Mouse (Mus musculus): ENCODE data around the gene Prdm4. TPM values are rescaled to one million over a fixed set of nuclear protein-coding genes. Genes with fewer than 3 reads are reported as not detected.
A peak's percentile ranks its signal among the peaks of the same experiment; 100 is the strongest.

Prdm4 gene
- polyA plus RNA-seq (2011; ENCODE audit: insufficient read length, low read depth, missing spikeins), result 34.2 and 34.8 TPM in 2 replicates

GRCm38 (mm10) chr10:85916498-85917309, at the start of gene Prdm4:
TSS of gene Prdm4 (minus strand) at chr10:85917142.
- TF ChIP-seq POLR2A (IDR thresholded peaks at IDR 0.05; ENCODE audit: low read depth, low read length) (no peak; the same call in 1 of the 2 replicates), CTCF (IDR thresholded peaks at IDR 0.05; ENCODE audit: borderline replicate concordance, insufficient read depth, low read length) (no peak)
- Histone ChIP-seq H3K4me3 (ENCODE audit: insufficient read depth, low read length) (peak within 1 kb of the TSS; percentile 94), H3K4me1 (ENCODE audit: control insufficient read depth, insufficient read depth, low read length) (0 out of 2 replicates have a peak, but pooled peaks cover 2% of the 10 kb centered on the region), H3K27ac (ENCODE audit: insufficient read depth, low read length) (peak within 1 kb of the TSS; percentile 42)

DNA sequence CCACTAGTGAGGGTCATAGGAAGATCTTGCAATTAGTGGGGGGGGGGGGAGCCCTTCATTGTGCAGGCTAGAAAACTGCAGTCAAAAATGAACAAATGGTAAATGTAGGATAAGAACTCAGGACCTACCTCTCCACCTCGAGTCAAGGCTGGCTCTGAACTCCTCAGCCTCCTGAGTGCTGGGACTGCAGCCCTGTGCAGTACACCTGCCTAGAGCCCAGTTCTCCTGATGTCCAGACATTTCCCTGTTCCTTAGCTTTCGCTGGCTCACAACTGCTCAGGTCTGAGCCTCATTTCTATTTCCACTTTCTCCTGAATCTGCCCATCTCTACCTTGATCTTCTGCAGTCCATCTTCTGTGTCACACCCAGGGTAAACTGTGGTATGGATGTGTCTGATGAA, 49.5 kb upstream of the Prdm4 start:
- H3K4me1 ChIP-seq (ENCODE audit: control insufficient read depth, insufficient read depth, low read length), result no peaks in the 10 kb centered on the region
- TF ChIP-seq CTCF (IDR thresholded peaks at IDR 0.05; ENCODE audit: borderline replicate concordance, insufficient read depth, low read length) (no peak), POLR2A (IDR thresholded peaks at IDR 0.05; ENCODE audit: low read depth, low read length) (no peak)
- no peak overlapping the region for H3K27ac ChIP-seq (ENCODE audit: insufficient read depth, low read length)
- H3K4me3 ChIP-seq (ENCODE audit: insufficient read depth, low read length), result no peak overlapping the region

DNA sequence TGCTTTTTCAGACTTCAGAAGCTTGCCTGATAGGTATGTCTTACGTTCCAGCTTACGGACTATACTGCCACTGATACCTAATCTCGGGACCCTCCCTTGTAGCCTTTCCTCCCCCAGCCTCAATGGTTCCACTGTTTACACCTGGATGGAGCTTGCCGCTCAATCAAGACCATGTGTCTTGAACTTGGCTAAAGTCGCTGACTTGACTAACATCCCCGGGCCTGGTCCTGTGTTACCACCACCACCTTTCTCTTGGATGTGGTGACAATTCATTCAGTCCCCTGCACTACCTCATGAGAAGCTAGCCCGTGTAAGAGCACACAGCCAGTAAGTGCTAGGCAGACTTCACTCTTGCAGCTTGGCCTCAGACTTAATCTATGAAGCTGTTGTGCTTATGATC, 47.4 kb upstream of the Prdm4 start:
- Histone ChIP-seq H3K27ac (ENCODE audit: insufficient read depth, low read length) (no peak overlapping the region), H3K4me3 (ENCODE audit: insufficient read depth, low read length) (no peak overlapping the region), H3K4me1 (ENCODE audit: control insufficient read depth, insufficient read depth, low read length) (no peaks in the 10 kb centered on the region)
- TF ChIP-seq CTCF (IDR thresholded peaks at IDR 0.05; ENCODE audit: borderline replicate concordance, insufficient read depth, low read length) (no peak), POLR2A (IDR thresholded peaks at IDR 0.05; ENCODE audit: low read depth, low read length) (no peak)

DNA sequence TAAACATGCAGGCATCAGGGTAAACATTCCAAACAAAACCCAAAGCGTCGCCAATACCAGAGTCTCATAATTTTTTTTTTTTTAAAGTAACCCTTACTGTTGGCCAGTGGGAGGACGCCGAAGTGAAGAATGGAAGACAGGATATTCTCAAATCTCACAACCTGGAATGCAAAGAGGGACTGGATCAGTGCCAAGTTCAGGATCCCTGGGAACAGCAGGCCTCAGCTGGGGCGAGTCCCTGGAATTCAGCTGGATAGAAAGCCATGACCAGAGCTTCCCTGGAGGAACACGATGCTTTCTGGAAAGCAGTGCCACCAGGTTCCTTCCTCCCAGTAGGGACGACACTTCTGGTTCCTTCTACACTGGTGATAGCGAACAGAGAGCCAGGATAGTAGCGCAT, 46.0 kb upstream of the Prdm4 start:
- Histone ChIP-seq H3K4me1 (ENCODE audit: control insufficient read depth, insufficient read depth, low read length) (no peaks in the 10 kb centered on the region), H3K27ac (ENCODE audit: insufficient read depth, low read length) (no peak overlapping the region), H3K4me3 (ENCODE audit: insufficient read depth, low read length) (no peak overlapping the region)
- TF ChIP-seq CTCF (IDR thresholded peaks at IDR 0.05; ENCODE audit: borderline replicate concordance, insufficient read depth, low read length), result no peak
- TF ChIP-seq POLR2A (IDR thresholded peaks at IDR 0.05; ENCODE audit: low read depth, low read length), result no peak

GRCm38 (mm10) chr10:85957464-85957950, 40.6 kb upstream of the Prdm4 start, which contains the start of gene Rtcb:
TSS of gene Rtcb (minus strand) at chr10:85957823.
- Histone ChIP-seq H3K4me3 (ENCODE audit: insufficient read depth, low read length) (peak within 1 kb of the TSS; percentile 74), H3K4me1 (ENCODE audit: control insufficient read depth, insufficient read depth, low read length) (peaks cover 4% of the 10 kb centered on the region; the same call in 1 of the 2 replicates), H3K27ac (ENCODE audit: insufficient read depth, low read length) (peak within 1 kb of the TSS; percentile 43)
- TF ChIP-seq CTCF (IDR thresholded peaks at IDR 0.05; ENCODE audit: borderline replicate concordance, insufficient read depth, low read length) (no peak), POLR2A (IDR thresholded peaks at IDR 0.05; ENCODE audit: low read depth, low read length) (peak; percentile 85)

DNA sequence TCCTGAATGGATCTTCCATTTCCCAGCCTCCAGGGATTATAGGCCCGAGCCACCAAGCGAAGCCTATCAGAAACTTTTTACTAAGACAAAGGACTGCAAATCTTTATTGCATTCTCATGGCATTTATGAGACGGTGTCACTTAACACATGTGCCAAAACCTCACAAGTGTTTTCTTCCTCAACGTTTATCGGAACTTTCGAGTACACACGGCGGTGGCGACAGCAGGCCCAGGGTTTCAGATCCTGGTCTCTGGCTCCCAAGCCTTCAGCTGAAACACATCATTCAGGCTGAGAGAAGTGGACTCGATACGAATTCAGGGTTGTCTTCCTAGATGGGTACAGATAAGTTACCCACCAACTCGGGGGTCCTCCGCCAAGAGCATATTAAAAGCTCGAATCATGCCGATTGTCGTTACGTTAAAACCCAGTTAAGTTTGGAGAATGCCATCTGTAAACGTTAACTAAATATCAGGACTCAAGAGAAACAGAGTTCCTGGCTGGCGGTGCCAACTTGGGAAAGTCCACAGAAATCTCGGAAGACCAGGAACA, 40.0 kb upstream of the Prdm4 start:
- Histone ChIP-seq H3K4me1 (ENCODE audit: control insufficient read depth, insufficient read depth, low read length) (peaks cover 4% of the 10 kb centered on the region; the same call in 1 of the 2 replicates), H3K4me3 (ENCODE audit: insufficient read depth, low read length) (peak overlapping the region; percentile 74), H3K27ac (ENCODE audit: insufficient read depth, low read length) (no peak overlapping the region)
- TF ChIP-seq CTCF (IDR thresholded peaks at IDR 0.05; ENCODE audit: borderline replicate concordance, insufficient read depth, low read length), result no peak
- no peak for TF ChIP-seq POLR2A (IDR thresholded peaks at IDR 0.05; ENCODE audit: low read depth, low read length)

DNA sequence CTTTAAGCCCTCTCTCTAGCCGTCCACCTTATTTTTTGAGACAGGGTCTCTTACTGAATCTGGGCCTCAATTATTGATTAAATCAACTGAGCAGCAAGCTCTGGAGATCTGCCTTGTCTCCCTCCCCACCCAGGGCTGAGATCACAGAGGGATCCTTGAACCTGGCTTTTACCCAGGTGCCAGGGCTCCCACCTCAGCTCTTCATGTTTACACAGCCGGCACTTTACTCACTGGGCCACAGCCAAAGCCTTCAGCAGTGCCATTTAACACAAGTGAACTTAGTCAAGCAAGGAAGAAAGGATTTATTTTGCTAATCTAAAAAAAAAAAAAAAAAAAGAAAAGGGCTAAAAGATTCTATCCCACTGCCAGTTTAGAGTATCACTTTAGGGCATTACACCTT, 37.5 kb upstream of the Prdm4 start:
- TF ChIP-seq CTCF (IDR thresholded peaks at IDR 0.05; ENCODE audit: borderline replicate concordance, insufficient read depth, low read length) (no peak), POLR2A (IDR thresholded peaks at IDR 0.05; ENCODE audit: low read depth, low read length) (no peak)
- H3K4me3 ChIP-seq (ENCODE audit: insufficient read depth, low read length), result no peak overlapping the region
- H3K4me1 ChIP-seq (ENCODE audit: control insufficient read depth, insufficient read depth, low read length), result peaks cover 4% of the 10 kb centered on the region; the same call in 1 of the 2 replicates
- H3K27ac ChIP-seq (ENCODE audit: insufficient read depth, low read length), result no peak overlapping the region

DNA sequence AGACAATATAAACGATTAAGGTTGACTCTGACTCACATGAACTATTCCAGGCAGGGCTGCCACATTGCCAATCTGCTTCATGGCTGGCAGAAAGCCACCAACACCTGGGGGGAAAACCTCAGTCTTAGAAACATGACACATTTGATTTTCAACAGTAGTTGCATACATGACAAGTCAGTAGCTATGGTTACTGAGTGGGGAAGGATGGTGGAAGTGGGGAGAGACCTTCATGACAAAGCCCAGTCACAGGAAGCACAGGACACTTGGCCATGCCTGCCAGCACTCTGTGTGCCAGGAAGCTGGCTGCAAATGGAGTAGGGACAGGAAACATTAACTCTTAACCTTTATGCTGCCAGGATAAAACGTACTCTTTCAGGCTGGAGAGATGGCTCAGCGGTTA, 36.5 kb upstream of the Prdm4 start:
- TF ChIP-seq POLR2A (IDR thresholded peaks at IDR 0.05; ENCODE audit: low read depth, low read length) (no peak), CTCF (IDR thresholded peaks at IDR 0.05; ENCODE audit: borderline replicate concordance, insufficient read depth, low read length) (no peak)
- H3K4me3 ChIP-seq (ENCODE audit: insufficient read depth, low read length), result no peak overlapping the region
- H3K4me1 ChIP-seq (ENCODE audit: control insufficient read depth, insufficient read depth, low read length), result peaks cover 4% of the 10 kb centered on the region; the same call in 1 of the 2 replicates
- H3K27ac ChIP-seq (ENCODE audit: insufficient read depth, low read length), result no peak overlapping the region

GRCm38 (mm10) chr10:85951765-85952443, 35.0 kb upstream of the Prdm4 start:
- no peak overlapping the region for H3K4me3 ChIP-seq (ENCODE audit: insufficient read depth, low read length)
- H3K27ac ChIP-seq (ENCODE audit: insufficient read depth, low read length), result no peak overlapping the region
- TF ChIP-seq POLR2A (IDR thresholded peaks at IDR 0.05; ENCODE audit: low read depth, low read length), result no peak
- no peak for TF ChIP-seq CTCF (IDR thresholded peaks at IDR 0.05; ENCODE audit: borderline replicate concordance, insufficient read depth, low read length)
- peaks cover 4% of the 10 kb centered on the region; the same call in 1 of the 2 replicates for H3K4me1 ChIP-seq (ENCODE audit: control insufficient read depth, insufficient read depth, low read length)

Data from embryonic fibroblast, embryonic 13.5 days (primary cell).